Comparison of ENCODE assay signal across 11 mouse cellular contexts in genomic region chr14:114856243-114857031, GRCm38 (mm10).
DNase-seq lines count a peak whose midpoint lies in the region; ATAC-seq and TF ChIP-seq lines count a peak whose summit lies in the region.
"Had no signal": no experiment of that assay in that cellular context is flagged by ENCODE, and none has a peak within 500 bp of the region (broad histone marks: within the 10 kb centered on the region; RNA-seq: fewer than 3 reads in every experiment).

No protein-coding gene starts in this region.

- ATAC-seq in embryonic facial prominence, embryonic 12.5 days (ENCODE audit: insufficient number of reproducible peaks, insufficient read depth, low FRiP score, low TSS enrichment): no peak
- ATAC-seq in kidney, postnatal 0 days (replicated peaks; ENCODE audit: low FRiP score, low read depth): peak; percentile 69
- ATAC-seq in neural tube, embryonic 11.5 days (ENCODE audit: insufficient read depth, low FRiP score, low TSS enrichment): peak; percentile 48; the same call in 1 of the 2 replicates
- ATAC-seq: CD4-positive, CD25-positive, alpha-beta regulatory T cell, adult 4 months had no signal

- H3K27ac ChIP-seq in heart, embryonic 10.5 days: peak overlapping the region; percentile 33
- H3K27ac ChIP-seq in embryonic facial prominence, embryonic 12.5 days: no peak overlapping the region
- no peak overlapping the region for H3K27ac ChIP-seq in kidney, postnatal 0 days
- peak overlapping the region; percentile 49; the same call in 1 of the 2 replicates for H3K27ac ChIP-seq in neural tube, embryonic 11.5 days (ENCODE audit: low read depth, low read length)

- H3K36me3 ChIP-seq in heart, embryonic 10.5 days: no peaks in the 10 kb centered on the region
- no peaks in the 10 kb centered on the region for H3K36me3 ChIP-seq in embryonic facial prominence, embryonic 12.5 days
- H3K36me3 ChIP-seq in kidney, postnatal 0 days (ENCODE audit: insufficient read depth, low read length): no peaks in the 10 kb centered on the region
- no peaks in the 10 kb centered on the region for H3K36me3 ChIP-seq in neural tube, embryonic 11.5 days (ENCODE audit: control insufficient read depth, insufficient read depth, low read length)

- DNase-seq in heart, embryonic 10.5 days (ENCODE audit: low spot score): no peak
- no peak for DNase-seq in heart, adult 8-10 months (ENCODE audit: low spot score)
- DNase-seq in kidney, postnatal 0 days (ENCODE audit: low spot score): peak; percentile 45
- DNase-seq in neural tube, embryonic 11.5 days (ENCODE audit: low spot score): peak; percentile 51
- no peak for DNase-seq in spleen, postnatal 4 days (ENCODE audit: low spot score in 2 of 2)
- no peak for DNase-seq in layer of hippocampus, adult 18-20 months (ENCODE audit: low spot score in 2 of 2)
- no peak for DNase-seq in thymus, postnatal 36 days
- DNase-seq: cerebellum, adult 2 months; lung, embryonic 14.5 days had no signal

- H3K4me3 ChIP-seq in heart, embryonic 10.5 days: no peak overlapping the region
- no peak overlapping the region for H3K4me3 ChIP-seq in embryonic facial prominence, embryonic 12.5 days
- no peak overlapping the region for H3K4me3 ChIP-seq in kidney, postnatal 0 days (replicated peaks; ENCODE audit: low read depth, low read length)
- H3K4me3 ChIP-seq in neural tube, embryonic 11.5 days (ENCODE audit: low read depth, low read length): no peak overlapping the region

- H3K27me3 ChIP-seq in heart, embryonic 10.5 days (ENCODE audit: insufficient read depth, poor library complexity, severe bottlenecking): no peaks in the 10 kb centered on the region
- H3K27me3 ChIP-seq in embryonic facial prominence, embryonic 12.5 days: no peaks in the 10 kb centered on the region
- no peaks in the 10 kb centered on the region for H3K27me3 ChIP-seq in kidney, postnatal 0 days (ENCODE audit: insufficient read depth, low read length)
- no peaks in the 10 kb centered on the region for H3K27me3 ChIP-seq in neural tube, embryonic 11.5 days (ENCODE audit: control insufficient read depth, insufficient read depth, low read length)

- no peak for TF ChIP-seq CTCF in kidney, postnatal 0 days (IDR thresholded peaks at IDR 0.05; ENCODE audit: low read depth)

- no peak overlapping the region for H3K9ac ChIP-seq in embryonic facial prominence, embryonic 12.5 days
- H3K9ac ChIP-seq in kidney, postnatal 0 days (ENCODE audit: low read depth, low read length): no peak overlapping the region
- no peak overlapping the region; the same call in 1 of the 2 replicates for H3K9ac ChIP-seq in neural tube, embryonic 11.5 days (ENCODE audit: low read length)
- H3K9ac ChIP-seq: lung, embryonic 14.5 days had no signal

- H3K4me1 ChIP-seq in heart, embryonic 10.5 days: peaks cover 10% of the 10 kb centered on the region
- H3K4me1 ChIP-seq in embryonic facial prominence, embryonic 12.5 days: peaks cover 16% of the 10 kb centered on the region
- H3K4me1 ChIP-seq in kidney, postnatal 0 days (replicated peaks; ENCODE audit: insufficient read depth, low read length): peaks cover 13% of the 10 kb centered on the region; the same call in 1 of the 2 replicates
- peaks cover 20% of the 10 kb centered on the region for H3K4me1 ChIP-seq in neural tube, embryonic 11.5 days (ENCODE audit: control insufficient read depth, insufficient read depth, low read length)

- H3K9me3 ChIP-seq in heart, embryonic 10.5 days: no peaks in the 10 kb centered on the region
- no peaks in the 10 kb centered on the region for H3K9me3 ChIP-seq in embryonic facial prominence, embryonic 12.5 days
- no peaks in the 10 kb centered on the region for H3K9me3 ChIP-seq in kidney, postnatal 0 days (replicated peaks; ENCODE audit: low read length)
- no peaks in the 10 kb centered on the region for H3K9me3 ChIP-seq in neural tube, embryonic 11.5 days (ENCODE audit: control insufficient read depth, low read length)

- WGBS in heart, embryonic 10.5 days: 54% methylated on average over 18 of the region's 18 CpGs
- WGBS in embryonic facial prominence, embryonic 12.5 days: 22% methylated on average over 18 of the region's 18 CpGs
- WGBS in kidney, postnatal 0 days: 22% methylated on average over 18 of the region's 18 CpGs
- WGBS in neural tube, embryonic 11.5 days: 9% methylated on average over 18 of the region's 18 CpGs

- H3K4me2 ChIP-seq in embryonic facial prominence, embryonic 12.5 days (replicated peaks): peak overlapping the region; percentile 25; the same call in 1 of the 2 replicates
- 0 out of 2 replicates have a peak overlapping the region, but pooled peaks have one; percentile 23 for H3K4me2 ChIP-seq in kidney, postnatal 0 days (ENCODE audit: low read length)
- 0 out of 2 replicates have a peak overlapping the region, but pooled peaks have one; percentile 8 for H3K4me2 ChIP-seq in neural tube, embryonic 11.5 days (ENCODE audit: low read depth)

Comparison
In these comparisons a context has a peak if more than half of its experiments do, and no peak if none do; other contexts are left out.
1. DNase-seq: peak in kidney, postnatal 0 days (single experiment) and neural tube, embryonic 11.5 days (single experiment); none in heart, embryonic 10.5 days (single experiment), heart, adult 8-10 months (single experiment), spleen, postnatal 4 days (0 of 2), layer of hippocampus, adult 18-20 months (0 of 2) and thymus, postnatal 36 days (0 of 2).
2. H3K27ac ChIP-seq: peak in heart, embryonic 10.5 days (single experiment) and neural tube, embryonic 11.5 days (single experiment); none in embryonic facial prominence, embryonic 12.5 days (single experiment) and kidney, postnatal 0 days (single experiment).
3. Peak in every context shown above with its lines, with median percentiles within 50 percentile points of each other: H3K4me2 ChIP-seq.